Mouse (Mus musculus): Measurements from ENCODE around the gene Tlr12. TPM values are rescaled to one million over a fixed set of nuclear protein-coding genes. Genes with fewer than 3 reads are reported as not detected.

Tlr12 gene
- polyA plus RNA-seq, 1 experiment from 2014 or later: 1.9 TPM

- Histone ChIP-seq H3K27me3 (ENCODE audit: control insufficient read depth, insufficient read depth, low read length) (no peaks in the 10 kb centered on the region), H3K36me3 (ENCODE audit: control insufficient read depth, insufficient read depth, low read length) (peaks cover under 1% of the 10 kb centered on the region; the same call in 1 of the 2 replicates), H3K4me2 (ENCODE audit: low read depth, low read length) (no peak overlapping the region), H3K9ac (ENCODE audit: low read length) (no peak overlapping the region), H3K27ac (ENCODE audit: low read length) (no peak overlapping the region), H3K4me1 (ENCODE audit: control insufficient read depth, insufficient read depth, low read length) (no peaks in the 10 kb centered on the region), H3K4me3 (replicated peaks; ENCODE audit: low read length) (no peak overlapping the region), H3K9me3 (replicated peaks; ENCODE audit: control insufficient read depth, low read length) (no peaks in the 10 kb centered on the region)
- no peak for ATAC-seq (ENCODE audit: insufficient read depth, low FRiP score)
- WGBS: 77% methylated on average over 4 of the region's 4 CpGs
Measured at GRCm38 (mm10) chr4:128575811-128576210, 42.6 kb downstream of the Tlr12 start.

Other genes starting within 250 kb of the Tlr12 start
- gene Zscan20, start 8.5 kb downstream of the Tlr12 start, polyA plus RNA-seq (2015; fragmentation: Nextera tagmentation; extraction: Ambion mirVana): 3.3 and 3.7 TPM in 2 replicates
- 12.7 TPM in 2 replicates for gene Phc2, start 36.1 kb upstream of the Tlr12 start, polyA plus RNA-seq (2015; fragmentation: Nextera tagmentation; extraction: Ambion mirVana)
- 0.10 TPM in 2 replicates for gene A3galt2, start 136.7 kb upstream of the Tlr12 start, polyA plus RNA-seq (2015; fragmentation: Nextera tagmentation; extraction: Ambion mirVana)
- 24.6 and 26.0 TPM in 2 replicates for gene Zfp362, start 187.4 kb upstream of the Tlr12 start, polyA plus RNA-seq (2015; fragmentation: Nextera tagmentation; extraction: Ambion mirVana)